Mouse (Mus musculus) heart, adult 2 months (tissue): ENCODE results near the gene Tnfsf9.

Experiments used
- CTCF ChIP-seq: fragments of 200-600 bp; IDR thresholded peaks from 2 replicates; pipeline ENCODE4 v1.8.1; 2022; ENCODE audit warnings: antibody characterized with exemption, mild to moderate bottlenecking, moderate library complexity
- EP300 ChIP-seq: fragments of 200-500 bp; IDR thresholded peaks from 2 replicates; pipeline ENCODE4 v1.6.1; 2011; ENCODE audit warnings: low read depth, low read length, control low read depth; ENCODE audit not compliant: insufficient read depth
- POLR2A ChIP-seq: fragments of 200-500 bp; IDR thresholded peaks from 2 replicates; pipeline ENCODE4 v1.6.1; 2011; ENCODE audit warnings: mild to moderate bottlenecking, low read depth, low read length, control low read depth; ENCODE audit not compliant: insufficient read depth

DNA sequence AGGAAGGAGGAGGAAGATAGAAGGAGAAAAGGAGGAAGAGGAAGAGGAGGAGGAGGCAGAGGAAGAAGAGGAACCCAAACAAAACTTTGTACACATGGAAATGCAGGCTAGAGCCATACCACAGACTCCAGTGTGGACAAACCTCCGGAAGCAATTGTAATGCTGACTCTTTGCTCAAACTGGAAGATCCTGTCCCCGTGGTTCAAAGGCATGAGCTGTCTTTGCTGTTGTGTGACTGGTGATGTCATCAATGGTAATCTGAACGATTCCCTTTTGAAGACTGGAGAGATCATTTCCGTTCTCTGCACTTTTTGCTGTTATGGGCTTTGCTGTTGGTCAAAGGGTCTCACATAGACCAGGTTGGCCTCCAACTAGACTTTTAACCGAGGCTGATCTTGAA lies 6.8 kb upstream of the Tnfsf9 start:
- no peak for TF ChIP-seq EP300
- TF ChIP-seq CTCF = no peak
- no peak for TF ChIP-seq POLR2A
